Mouse (Mus musculus): Measurements from ENCODE around the gene Foxp1.

GRCm38 (mm10) chr6:99452638-99453185 lies 69.8 kb downstream of the Foxp1 start:
- no peak for TF ChIP-seq REST (IDR thresholded peaks at IDR 0.05; ENCODE audit: insufficient read depth, insufficient read length)
- no peak for TF ChIP-seq USF1 (IDR thresholded peaks at IDR 0.05; ENCODE audit: low read depth)
- no peak for TF ChIP-seq MYOG (IDR thresholded peaks at IDR 0.05; ENCODE audit: control insufficient read depth in 1 of 3, insufficient read depth in 1 of 3, insufficient read length in 2 of 3, low read depth in 2 of 3)
- no peak for TF ChIP-seq POLR2A (IDR thresholded peaks at IDR 0.05; ENCODE audit: insufficient read length, low read depth)
- no peak for TF ChIP-seq E2F4 (IDR thresholded peaks at IDR 0.05; ENCODE audit: insufficient read depth)
- TF ChIP-seq MAX (IDR thresholded peaks at IDR 0.05; ENCODE audit: low read depth), result no peak
- TF ChIP-seq POLR2AphosphoS2 (IDR thresholded peaks at IDR 0.05; ENCODE audit: insufficient read length, low read depth), result no peak
- no peak for TF ChIP-seq CEBPB (IDR thresholded peaks at IDR 0.05; ENCODE audit: insufficient read depth, poor library complexity, severe bottlenecking)
- TF ChIP-seq MYOD1 (IDR thresholded peaks at IDR 0.05; ENCODE audit: control insufficient read depth in 1 of 3, insufficient read length in 2 of 3, low read depth in 2 of 3), result no peak
